Mouse (Mus musculus): ENCODE measurements around the gene Pkd1l2.

GRCm38 (mm10) chr8:117022297-117022993 lies 59.8 kb downstream of the Pkd1l2 start:
- TF ChIP-seq POLR2A (IDR thresholded peaks at IDR 0.05; ENCODE audit: insufficient read depth, low read depth, low read length): no peak
- TF ChIP-seq CTCF (IDR thresholded peaks at IDR 0.05; ENCODE audit: insufficient read depth, low read depth, low read length): no peak

Measured in olfactory bulb, adult 2 months (tissue).